Mouse (Mus musculus): ENCODE measurements around the gene Zc3h7a.

Gene Zc3h7a

DNA sequence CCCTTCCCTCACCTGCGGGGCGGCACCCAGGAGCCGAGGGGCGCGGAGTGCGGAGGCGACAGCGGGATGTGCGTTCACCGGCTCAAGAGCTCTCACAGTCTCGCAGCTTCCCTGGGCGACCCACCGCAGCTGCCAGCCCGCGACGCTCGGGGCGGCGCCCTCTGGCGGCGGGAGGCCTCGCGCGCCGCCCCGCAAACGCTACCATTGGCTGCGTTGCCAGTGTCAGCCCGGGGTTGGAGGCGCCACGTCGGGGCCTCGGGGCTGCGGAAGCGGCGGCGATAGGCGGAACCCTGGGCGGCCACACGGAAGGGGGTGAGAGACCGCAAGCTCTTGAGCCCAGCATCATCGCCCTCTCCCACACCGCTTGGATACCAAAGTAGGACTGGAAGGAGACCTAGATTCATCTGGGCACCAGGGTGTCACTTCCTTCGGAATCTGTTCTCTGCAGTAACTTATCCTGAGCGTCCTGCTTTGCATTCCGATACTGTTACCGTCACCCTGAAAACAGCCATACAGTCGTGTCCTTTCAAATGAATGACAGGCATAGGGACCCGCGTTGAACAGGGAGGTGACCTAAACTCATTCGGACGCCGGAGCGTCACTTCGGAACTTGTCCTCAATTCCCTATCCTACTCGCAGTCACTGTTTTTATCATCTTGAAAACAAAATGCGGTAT lies at the start of gene Zc3h7a:
Gene Zc3h7a (minus strand): TSS at position 186 of the 676 bp plus-strand sequence.
- WGBS, result under 1% methylated on average over 57 of the region's 57 CpGs

DNA sequence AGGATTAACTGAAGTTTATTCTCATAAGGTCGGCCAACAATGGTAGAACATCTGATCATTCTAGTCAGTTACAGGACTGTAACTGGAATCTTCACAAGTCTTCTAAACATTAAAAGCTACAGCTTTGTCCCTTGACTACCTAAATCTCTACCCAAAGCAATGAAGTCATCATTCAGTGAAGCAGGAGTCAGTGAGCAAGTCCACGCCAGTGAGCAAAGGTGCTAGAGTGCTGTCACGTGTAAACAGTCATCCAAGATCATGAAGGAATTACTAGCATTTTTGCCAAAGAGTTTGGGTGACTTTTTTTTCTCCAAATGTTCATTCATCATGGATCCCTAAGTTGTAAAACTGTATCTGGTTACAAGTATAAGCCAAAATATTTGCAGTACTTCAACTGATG lies 41.6 kb upstream of the Zc3h7a start:
- WGBS, result 86% methylated on average over 3 of the region's 3 CpGs

DNA sequence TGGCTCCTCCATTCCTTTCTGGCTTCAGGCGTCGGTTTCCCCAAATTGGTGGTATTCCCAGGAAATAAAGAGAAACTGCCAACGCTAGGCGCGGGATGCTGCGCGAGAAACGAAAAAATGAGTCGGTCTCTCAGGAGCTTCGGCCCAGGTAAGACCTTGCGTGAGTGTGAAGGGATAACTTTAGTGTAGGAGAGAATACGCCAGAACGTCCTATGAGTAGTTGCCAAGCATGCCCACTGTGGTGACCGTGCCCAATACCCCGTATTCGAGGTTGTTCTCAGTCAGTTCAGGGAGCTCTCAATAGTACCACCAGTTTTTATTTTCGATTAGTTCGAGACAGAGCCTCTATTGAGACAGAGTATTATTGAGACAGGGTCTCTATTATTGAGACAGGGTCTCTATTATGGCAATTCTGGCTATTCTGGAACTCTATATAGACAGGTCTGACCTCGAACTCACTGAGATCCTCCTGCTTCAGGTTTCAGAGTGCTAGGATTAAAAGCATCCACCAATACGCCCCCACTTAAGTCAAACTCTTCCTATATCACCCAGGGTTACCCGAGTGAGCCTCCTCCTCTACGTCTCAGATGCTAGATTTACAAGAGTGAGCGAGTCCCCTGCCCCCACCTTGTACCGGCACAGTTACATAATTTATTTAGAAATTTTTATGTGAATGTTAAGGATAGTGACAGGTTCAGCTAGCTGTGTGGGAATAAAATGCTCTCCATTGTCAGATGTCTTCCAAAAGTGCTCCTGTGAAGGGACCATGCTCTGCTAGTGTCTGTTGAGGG lies 27.6 kb upstream of the Zc3h7a start:
- 5% methylated on average over 24 of the region's 24 CpGs for WGBS

DNA sequence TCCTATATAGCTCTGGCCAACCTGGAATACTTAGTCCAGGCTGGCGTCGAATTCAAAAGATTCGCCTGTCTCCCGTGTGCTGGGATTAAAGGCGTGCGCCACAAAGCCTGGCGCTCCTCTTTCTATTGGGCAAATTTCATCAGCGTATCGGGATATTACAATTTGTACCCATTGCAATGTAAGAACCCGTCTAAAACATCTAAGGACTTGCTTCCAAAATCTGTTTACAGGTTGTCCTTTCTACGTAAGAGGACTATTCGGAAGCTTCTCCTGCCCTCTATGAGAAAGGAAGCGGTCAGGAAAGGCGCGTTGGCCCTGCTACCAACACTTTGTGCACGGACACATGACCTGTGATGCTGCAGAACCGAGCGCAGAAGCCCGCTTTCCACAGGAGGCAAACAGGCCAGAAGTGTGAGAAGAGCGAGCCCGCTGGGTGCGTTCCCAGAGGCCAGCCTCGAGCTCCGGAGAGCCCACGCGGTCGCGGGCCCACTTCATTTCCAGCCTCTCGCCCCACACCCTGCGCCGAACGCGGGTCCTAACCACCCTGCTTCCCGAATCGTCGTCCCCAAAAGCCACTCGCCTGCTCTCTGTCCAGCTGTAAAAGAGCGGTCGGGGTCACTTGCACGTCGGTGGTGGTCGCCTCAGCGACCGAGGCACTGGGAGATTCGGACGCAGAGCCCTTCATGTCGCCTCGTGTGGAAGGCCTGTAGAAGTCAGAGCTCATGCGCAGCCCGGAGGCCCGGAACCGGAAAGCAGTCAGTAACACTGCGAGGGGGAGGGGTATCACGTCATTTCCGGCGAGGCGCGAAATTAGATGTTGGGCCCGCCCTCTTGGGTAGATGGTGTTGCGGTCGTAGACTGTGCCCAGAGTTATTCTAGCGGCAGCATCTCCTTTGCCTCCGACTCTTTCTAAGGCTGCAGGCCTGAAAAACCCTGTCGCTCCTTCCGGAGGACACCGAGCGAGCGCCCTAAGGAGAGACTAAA lies 26.7 kb upstream of the Zc3h7a start, which contains the start of gene Rsl1d1:
Gene Rsl1d1 (minus strand): TSS at position 761 of the 984 bp plus-strand sequence.
- WGBS, result under 1% methylated on average over 68 of the region's 68 CpGs

DNA sequence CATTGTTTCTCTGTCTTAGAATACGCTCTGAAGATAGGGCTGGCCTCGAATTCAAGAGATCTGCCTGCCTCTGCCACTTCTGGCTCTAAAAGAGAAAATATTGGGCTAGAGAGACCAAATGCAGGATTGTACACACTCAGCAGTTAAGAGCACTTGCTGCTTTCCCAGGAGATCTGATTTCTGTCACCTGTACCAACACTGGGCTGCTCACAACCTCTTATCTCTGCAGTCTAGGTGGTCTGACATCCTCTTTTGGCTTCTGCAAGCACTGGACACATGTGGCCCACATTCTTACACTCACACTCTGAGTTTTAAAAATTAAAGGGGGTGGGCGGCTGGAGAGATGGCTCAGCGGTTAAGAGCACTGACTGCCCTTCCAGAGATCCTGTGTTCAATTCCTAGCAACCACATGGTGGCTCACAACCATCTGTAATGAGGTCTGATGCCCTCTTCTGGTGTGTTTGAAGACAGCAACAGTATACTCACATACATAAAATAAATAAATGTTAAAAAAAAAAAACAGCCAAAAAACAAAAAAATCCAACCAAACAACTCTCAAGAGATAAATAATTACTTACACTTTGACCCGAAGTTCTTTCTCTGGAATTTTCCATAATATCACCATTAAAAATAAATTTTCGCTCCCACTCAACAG lies 25.7 kb upstream of the Zc3h7a start:
- 75% methylated on average over 6 of the region's 6 CpGs for WGBS

DNA sequence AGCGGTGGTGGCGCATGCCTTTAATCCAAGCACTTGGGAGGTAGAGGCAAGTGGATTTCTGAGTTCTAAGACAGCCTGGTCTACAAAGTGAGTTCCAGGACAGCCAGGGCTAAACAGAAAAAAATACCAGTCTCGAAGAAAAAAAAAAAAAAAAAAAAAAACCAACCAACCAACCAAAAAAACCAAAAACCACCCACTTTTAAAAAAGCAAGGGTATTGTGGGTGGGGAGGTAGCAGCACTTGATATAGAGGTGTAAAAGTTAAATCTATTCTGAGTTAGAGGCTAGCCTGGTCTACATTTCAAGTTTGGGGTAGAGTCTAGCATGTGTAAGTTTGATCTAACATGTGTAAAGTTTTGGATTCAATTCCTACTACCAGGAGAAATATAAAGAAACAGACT lies 24.1 kb upstream of the Zc3h7a start:
- WGBS, result 71% methylated on average over 3 of the region's 3 CpGs

DNA sequence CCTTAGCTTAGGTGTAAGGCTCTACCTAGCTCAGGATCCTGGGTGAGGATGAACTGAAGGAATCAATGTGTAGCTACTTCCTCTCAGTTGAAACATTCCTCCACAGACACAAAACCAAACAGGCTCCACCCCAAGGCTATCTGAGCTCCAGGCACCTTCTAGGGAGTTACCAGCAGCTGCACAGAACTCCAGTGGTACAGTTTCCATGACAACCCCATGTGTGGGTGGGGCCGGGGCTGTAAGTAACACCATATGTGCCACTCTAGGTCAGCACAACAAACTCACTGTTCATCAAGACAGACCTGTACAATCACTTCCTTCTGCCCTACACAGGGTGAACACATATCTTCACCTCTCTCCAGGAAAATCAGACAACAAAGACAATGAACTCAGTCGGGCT lies 22.3 kb upstream of the Zc3h7a start:
- WGBS, result 39% methylated on average over 2 of the region's 2 CpGs

DNA sequence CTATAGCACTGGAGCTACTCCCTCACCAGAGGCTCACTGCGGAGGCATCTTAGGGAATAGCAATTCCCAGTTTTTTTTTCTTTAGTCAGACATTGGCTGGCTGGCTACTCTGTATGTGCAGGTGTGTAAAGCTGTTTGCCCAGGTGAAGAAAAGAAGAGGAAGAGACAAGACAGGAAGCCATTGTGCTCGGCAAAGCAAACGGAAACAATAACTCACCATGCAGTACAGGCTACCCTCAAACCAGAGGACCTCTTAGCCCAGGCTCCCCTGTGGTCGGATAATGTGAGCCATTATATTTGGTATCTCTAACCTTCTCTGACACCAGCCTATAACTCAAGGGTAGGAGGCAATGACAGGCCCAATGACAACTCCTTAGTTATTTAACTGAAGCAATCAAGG lies 20.9 kb upstream of the Zc3h7a start:
- WGBS, result 87% methylated on average over 4 of the region's 4 CpGs

DNA sequence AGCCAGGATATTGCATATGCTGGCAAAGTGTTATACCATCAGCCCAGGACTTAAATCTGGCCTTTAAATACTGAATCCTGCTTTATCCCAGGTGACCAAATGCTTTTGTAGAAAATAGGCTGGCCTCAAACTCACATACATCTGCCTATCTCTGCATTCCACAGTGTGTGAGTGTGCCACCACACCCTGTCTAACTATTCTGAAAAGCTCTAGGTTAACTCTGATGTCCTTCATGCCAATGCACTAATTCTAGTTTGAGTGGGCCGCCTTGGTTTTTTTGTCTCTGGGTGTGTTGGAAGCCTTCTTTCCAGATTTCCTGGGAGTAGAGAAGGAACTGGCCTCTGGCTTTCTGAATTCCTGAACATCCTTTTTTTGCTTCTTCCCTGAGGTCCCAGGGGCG lies 17.0 kb upstream of the Zc3h7a start:
- WGBS, result 97% methylated on average over 2 of the region's 2 CpGs

DNA sequence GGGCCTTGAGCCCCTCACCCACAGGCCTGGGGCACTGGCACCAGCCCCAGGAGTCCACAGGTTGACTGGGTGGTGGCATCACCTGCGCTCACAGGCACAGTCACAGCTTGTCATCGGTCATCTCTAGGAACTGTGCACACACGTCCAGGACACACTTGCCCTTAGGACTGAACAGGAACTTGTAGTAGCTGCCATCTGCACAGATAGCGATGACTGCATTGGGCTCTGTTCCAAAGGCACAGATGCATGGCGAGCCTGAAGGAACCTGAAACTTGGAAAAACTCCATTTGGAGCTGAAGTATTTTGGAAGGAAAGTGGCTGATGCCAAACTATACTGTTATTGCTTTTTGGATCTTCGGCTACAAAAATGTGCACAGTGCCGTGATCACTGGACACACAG lies 14.0 kb upstream of the Zc3h7a start:
- 52% methylated on average over 7 of the region's 7 CpGs for WGBS

DNA sequence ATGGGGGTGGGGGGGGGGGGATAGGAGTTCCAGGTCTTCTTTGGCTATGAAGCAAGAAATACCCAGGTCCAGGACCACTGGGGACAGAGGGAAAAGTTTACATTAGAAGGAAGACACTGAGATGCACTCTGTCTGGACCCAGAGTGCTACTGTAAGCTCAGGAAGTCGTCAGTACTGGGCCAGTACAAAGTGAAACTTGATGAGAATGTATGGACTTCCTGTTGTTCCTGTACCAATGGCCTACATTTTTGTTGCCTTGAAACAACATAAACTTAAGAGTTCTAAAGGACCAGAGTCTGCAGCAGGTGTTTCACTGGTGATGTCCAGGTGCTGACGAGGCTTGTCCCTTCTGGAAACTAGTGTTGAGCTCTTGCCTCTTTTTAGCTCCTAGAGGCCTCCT lies 1.2 kb upstream of the Zc3h7a start:
- 83% methylated on average over 2 of the region's 2 CpGs for WGBS

DNA sequence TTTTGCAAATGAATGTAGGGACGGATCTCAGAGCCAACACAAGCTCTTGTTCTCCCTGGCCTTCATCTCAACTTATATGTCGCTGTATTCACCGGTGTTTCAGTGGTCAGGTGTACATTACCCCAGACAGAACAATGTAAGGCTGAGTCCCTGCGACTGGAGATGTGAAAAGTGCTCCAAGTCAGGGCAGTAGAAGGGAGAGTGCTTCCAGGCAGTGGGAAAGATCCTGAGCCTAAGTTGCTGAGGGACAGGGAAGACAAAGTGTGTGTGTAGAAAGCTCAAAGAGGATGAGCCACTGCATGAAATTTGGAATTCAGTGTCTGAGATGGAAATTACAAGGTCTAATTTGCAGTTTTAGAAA lies 671 bp upstream of the Zc3h7a start:
- 2% methylated on average over 4 of the region's 4 CpGs for WGBS

DNA sequence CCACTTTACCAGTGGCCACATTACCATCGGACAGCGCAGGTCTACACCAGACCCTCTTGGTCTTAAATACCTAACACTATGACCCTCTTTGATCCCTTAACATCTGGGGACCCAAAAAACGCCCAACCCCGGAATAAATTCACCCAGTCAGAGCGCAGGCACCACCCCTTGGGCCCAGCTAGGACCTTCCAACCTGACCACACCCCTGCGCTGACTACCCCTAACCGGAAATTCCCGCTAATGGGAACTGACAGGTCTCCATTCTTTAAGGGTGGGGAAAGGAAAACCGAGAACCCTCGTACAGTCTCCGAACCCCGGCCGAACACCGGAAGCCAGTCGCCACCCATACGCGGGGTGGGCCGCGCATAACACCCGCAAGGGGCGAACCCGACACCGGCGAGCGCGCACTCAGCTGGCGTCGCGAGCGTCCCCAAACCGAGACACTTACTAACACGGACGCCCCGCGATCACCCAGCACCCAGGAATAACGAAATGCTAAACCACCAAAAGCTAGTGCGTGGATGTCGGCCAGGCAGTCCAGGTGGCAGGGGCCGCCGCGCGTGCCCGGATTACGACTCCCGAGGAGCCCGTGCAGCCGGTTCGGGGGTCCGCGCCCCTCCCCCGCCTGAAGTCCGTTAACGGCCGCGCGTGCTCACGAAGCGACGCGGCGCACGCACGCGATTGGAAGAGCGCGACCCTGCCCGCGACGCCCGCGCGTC lies 545 bp downstream of the Zc3h7a start:
- WGBS, result under 1% methylated on average over 58 of the region's 72 CpGs

DNA sequence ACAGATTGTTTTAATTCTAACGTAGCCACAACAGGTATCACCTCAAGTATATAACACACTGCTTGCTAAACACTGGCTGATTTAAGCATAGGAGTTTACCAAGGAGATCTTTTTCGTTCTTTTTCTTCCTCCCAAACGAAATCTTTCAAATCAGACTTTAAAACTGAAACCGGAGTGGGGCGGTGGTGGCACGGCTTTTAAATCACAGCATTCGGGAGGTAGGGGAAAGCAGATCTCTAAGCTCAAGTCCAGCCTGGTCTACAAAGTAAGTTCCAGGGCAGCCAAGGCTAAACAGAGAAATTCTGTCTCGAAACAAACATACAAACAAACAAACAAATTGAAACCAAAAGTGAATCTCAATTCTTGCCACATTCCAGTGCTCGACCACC lies 1.1 kb downstream of the Zc3h7a start:
- WGBS, result 1% methylated on average over 9 of the region's 9 CpGs

DNA sequence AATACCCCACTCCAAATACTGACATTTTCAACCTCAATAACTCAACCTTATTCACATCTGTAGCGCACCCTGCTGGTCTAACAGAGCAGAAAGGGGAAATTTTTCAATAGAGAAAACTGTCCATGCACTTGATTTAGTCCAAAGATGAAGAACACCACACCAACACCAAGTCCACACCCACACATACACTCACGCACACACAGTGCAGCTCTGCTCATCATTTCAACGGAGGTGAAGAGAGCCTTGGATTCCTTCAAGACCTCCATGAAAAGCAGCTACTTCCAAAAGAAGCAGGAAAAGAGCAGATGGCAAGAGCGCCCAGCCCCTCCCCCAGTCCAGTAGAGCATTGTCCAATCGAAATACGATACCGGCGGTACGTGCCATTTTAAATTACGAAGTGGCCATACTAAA lies 1.5 kb downstream of the Zc3h7a start:
- WGBS, result 3% methylated on average over 10 of the region's 10 CpGs

DNA sequence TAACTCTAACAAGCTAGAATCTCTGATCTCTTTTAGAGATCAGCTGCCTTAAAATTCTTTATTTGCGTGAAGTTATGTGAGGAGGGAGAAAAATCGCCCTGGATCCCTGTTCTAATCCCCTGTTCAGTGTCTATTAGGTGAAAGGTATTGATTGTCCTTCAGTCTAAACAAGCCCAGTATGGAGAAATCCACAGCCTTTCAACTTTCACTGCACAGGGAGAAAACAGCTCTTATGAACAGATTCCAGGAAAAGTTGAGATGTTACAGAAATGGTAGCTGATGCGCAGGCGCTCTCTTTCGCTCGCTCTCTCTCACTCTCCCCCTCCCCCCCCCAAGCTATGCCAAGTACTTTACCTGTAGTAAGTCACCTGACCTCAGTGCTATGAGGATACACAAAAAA lies 4.5 kb downstream of the Zc3h7a start:
- WGBS, result 88% methylated on average over 6 of the region's 6 CpGs

DNA sequence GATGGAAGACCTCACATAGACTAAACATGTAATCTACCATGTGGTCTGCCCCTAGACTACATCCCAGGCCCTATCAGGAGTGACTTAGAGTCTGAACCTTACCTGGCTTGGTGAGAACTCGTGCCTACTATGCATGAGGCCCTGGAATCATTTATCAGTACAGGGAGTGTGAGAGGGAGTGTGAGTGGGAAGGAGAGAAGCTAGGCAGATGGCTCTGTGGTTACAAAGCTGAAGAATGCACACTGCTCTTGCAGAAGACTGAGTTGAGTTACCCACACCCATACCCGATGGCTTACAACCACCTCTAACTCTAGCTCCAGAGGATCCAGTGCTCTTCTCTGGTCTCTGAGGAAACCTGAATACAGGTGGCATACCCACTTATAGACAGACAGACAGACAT lies 9.8 kb downstream of the Zc3h7a start:
- WGBS, result 62% methylated on average over 2 of the region's 2 CpGs

DNA sequence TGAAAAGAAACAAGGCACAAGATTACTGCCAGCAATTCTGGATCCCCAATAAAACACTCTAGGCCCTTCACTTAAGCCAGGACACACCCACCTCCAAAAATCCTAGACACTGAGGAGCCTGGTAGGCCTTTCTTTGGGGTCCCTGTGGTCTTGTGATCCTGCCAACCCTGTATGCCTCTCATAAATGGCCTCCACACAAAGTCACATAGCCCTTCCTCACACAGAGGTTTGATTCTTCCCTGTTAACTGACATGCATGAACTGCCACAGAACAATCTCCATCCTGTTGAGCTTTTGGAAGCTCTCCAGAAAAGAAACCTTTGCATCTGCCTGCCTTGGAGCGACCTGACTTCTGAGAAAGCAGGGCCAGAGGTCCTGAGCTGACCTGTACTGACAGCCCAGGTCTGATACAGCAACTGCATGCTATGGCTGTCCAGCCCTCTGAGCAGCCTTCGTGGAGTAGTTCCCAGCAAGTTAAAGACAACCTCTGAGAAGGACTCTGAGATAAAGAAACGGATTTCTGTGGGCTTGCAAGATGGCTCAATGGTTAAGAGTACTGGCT lies 11.4 kb downstream of the Zc3h7a start:
- 46% methylated on average over 3 of the region's 3 CpGs for WGBS

DNA sequence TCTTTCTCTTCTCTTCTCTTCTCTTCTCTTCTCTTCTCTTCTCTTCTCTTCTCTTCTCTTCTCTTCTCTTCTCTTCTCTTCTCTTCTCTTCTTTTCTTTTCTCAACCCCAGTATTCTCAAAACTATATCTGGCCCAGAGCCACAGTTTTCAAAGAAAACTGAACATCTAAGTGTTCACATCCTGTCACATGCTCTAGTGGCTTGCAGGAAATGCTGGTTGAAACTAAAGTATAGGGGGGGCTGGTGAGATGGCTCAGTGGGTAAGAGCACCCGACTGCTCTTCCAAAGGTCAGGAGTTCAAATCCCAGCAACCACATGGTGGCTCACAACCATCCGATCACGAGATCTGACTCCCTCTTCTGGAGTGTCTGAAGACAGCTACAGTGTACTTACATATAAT lies 18.5 kb downstream of the Zc3h7a start:
- WGBS, result 70% methylated on average over 3 of the region's 3 CpGs

DNA sequence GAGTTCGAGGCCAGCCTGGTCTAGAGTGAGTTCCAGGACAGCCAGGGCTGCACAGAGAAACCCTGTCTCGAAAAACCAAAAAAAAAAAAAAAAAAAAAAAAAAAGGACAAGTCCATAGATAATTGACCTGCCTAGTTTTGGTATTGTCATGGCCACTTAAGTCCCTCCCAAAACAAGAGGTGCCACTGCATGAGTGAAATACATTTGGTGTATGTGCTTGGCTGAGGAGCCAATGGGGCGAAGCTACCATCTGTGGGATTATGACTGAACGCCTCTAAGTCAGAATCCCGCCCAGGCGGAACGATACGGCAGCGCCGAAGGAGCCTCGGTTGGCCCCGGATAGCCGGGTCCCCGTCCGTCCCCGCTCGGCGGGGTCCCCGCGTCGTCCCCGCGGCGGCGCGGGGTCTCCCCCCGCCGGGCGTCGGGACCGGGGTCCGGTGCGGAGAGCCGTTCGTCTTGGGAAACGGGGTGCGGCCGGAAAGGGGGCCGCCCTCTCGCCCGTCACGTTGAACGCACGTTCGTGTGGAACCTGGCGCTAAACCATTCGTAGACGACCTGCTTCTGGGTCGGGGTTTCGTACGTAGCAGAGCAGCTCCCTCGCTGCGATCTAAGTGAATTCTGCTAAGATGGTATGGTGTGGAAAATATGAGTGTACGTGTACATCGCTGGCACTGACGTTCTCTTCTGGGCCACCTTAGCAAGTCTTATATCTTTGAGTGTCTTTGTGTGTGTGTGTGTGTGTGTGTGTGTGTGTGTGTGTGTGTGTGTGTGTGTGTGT lies 32.3 kb downstream of the Zc3h7a start:
- 20% methylated on average over 56 of the region's 56 CpGs for WGBS
